Mouse (Mus musculus) G1E (cell line): Measurements from ENCODE around the gene Serinc4.

ENCODE experiments used
- CTCF ChIP-seq: IDR thresholded peaks from 2 replicates; pipeline ENCODE4 v1.5.1; 2012; ENCODE audit warnings: low read depth, low read length, inconsistent platforms, mixed read lengths
- POLR2AphosphoS5 ChIP-seq: IDR thresholded peaks from 2 replicates; pipeline ENCODE4 v1.6.1; 2012; ENCODE audit warnings: low read depth, low read length, inconsistent platforms; ENCODE audit not compliant: insufficient replicate concordance

GRCm38 (mm10) chr2:121413387-121414042 is 43.1 kb downstream of the Serinc4 start, which contains the start of the genes Pdia3 and Catsper2:
- TF ChIP-seq POLR2AphosphoS5 = no peak
- no peak for TF ChIP-seq CTCF
